Mouse (Mus musculus) spleen, embryonic (tissue): ENCODE measurements at regions not wholly inside any gene's neighbourhood (a gene's known extent, or its start where the extent isn't known, plus 50 kb on each side); places are given as distances from the start of the nearest gene placed in this dataset.

Experiments used
- CTCF ChIA-PET: fragments of 350-600 bp; sonication (Branson Sonifier 250); formaldehyde crosslinking; loops from one replicate; lab custom pipeline; 2022; lab: Charles Lee

- CTCF ChIA-PET = no interaction called here
Observed at GRCm38 (mm10) chr1:168541231-168541630, 109.2 kb upstream of the Pbx1 start.

DNA sequence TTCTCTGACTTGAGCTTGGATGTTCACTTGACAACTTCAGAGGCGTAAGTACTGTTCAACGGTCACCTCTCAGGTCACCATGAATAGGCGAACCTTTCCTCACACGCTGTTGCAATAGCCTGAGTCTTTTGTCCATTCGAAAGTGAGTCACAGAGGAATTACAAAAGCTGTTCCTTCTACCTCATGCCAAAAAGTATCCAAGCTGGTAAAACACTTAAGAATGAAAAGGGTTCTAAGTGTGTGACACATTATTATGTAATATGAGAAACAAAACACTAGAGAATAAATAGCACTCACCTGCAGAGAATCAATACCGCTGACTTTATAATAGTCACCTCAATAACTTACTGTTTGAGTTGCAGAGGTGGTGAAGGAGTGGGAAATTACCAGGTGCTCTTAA lies 86.0 kb upstream of the Pbx1 start:
- CTCF ChIA-PET = no interaction called here

DNA sequence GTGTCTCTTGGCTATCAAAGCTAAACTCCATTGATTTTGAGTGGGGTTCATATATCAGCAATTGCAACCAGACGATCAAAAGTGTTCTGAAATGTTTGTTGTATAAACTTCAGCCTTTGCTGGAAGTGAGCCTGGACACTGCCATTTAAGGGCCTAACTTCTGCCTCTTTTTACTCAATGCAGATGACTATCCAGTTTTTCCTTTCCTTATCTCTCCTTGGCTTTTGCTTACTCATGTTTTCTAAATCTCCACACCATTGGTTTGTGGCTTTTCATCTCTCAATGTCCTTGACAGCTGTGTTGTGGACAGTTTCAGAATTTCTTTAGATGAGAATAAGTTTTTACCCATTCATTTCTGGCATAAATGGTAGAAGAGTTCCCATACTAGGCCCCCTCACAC lies 74.3 kb upstream of the Pbx1 start:
- CTCF ChIA-PET = no interaction called here

DNA sequence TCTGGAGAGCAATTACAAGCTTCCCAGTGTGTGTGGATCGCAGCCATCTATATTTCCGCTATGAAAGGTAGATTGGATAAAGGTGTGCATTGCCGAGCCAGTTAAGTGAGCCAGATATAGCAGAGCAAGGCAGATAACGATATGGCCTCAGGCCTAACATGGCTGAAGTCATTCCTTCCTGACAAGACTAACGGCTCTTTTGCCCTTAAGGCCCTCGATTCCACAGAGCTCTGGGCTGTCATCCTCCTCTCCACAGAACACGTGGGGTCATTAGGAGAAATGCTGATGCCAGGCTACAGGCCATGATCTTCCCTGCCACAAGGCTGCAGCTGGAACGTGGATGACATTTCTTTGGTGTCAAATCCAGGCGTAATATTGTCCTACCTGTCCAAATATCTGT lies 72.7 kb upstream of the Pbx1 start:
- CTCF ChIA-PET = no interaction called here

DNA sequence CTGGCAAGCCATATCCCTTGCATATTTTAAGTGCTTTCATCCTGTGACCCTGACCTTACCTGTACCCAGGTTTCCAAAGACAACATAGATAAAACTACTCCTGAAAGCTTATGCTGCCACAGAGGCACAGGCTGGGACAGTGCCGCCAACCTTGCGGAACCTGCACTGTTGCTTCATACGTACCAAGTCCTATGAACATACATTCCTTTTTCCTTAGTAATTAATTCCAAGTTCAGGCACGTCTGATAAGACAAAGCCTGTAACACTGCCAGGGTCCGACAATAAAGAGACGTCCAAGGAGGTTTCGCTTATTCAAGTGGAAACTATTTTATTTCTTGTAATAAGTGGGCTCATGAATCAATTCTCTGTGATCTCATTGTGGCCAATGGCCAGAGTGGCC lies 70.2 kb upstream of the Pbx1 start:
- CTCF ChIA-PET = interaction anchor here (0.5 kb wide), 1 partner anchor 27 kb away, joined by 3 read pairs; no protein-coding TSS in a partner anchor

DNA sequence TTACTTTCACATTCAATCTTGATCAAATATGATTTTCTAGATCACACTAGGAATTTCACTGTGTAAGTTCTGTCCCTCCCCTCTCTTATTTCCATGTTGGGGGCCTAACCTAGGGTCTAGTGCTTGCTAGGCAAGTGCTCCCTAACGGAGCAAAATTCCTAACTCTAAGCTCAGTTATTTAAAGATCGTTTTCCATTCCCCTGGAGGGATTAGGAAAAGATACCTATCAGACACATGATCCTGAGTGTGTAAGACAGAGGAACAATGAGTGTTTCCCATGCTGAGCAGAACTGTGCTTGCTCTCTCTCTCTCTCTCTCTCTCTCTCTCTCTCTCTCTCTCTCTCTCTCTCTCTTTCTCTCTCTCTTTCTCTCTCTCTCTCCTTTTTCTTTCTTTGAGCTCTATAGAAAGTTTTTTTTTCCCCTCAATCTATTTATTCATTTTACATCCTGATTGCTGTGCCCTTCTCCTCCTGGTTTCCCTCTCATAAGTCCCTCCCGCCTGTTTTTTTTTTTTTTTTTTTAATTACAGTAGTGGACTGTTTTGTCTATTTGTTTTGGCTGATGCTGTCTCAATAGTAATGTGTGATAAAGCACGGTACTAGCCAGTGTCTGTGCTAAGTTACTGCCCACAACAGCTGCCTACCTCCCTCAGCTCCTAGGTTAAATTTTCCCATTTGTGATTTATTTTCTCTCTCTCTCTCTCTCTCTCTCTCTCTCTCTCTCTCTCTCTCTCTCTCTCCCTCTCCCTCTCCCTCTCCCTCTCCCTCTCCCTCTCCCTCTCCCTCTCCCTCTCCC lies 69.5 kb upstream of the Pbx1 start:
- CTCF ChIA-PET = interaction anchor here (0.5 to 0.7 kb wide), 2 partner anchors 28 to 48 kb away, joined by 3 to 6 read pairs; no protein-coding TSS in a partner anchor

GRCm38 (mm10) chr1:168497801-168498200 lies 65.7 kb upstream of the Pbx1 start:
- CTCF ChIA-PET = no interaction called here

DNA sequence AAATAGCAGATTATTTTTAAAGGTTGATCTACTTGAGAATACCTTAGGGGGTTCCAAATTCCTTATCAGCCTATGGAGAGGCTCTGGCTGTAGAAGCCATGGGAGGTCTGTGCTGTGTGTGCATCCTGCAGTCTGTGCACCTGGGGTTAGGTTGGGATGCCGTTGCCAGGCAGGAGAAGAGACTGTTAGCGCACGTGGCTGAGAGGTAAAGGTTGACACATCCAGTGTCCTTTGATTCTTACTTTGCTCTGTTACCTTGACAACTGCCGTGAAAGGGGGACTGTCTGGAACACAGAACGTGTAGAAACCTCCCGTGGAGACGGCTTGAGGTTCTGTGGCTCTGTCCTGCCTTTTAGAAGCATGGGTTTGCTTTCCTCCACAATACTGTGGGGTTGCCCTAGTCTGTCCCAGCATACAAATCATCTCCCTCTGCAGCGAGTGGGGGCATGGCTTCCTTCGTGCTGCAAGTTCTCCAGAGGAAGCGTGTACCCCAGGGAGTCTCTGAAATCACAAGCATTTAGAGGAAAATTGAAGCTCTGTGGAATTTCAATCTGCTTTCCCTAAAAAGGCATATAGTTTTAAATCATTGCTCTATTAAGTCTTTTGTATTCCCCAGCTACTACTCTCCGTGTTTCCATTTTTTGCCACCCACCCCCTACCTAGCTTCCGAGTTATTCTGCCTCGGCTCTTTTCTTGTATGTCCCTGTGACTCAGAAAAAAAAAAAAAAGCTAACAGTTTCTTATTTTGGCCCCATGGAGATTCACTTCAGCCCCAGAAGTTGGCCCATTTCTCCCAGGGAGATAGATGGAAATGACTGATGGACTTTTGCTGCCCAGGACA lies 63.8 kb upstream of the Pbx1 start:
- CTCF ChIA-PET = no interaction called here

GRCm38 (mm10) chr1:168487492-168487891 lies 55.4 kb upstream of the Pbx1 start:
- CTCF ChIA-PET = no interaction called here

DNA sequence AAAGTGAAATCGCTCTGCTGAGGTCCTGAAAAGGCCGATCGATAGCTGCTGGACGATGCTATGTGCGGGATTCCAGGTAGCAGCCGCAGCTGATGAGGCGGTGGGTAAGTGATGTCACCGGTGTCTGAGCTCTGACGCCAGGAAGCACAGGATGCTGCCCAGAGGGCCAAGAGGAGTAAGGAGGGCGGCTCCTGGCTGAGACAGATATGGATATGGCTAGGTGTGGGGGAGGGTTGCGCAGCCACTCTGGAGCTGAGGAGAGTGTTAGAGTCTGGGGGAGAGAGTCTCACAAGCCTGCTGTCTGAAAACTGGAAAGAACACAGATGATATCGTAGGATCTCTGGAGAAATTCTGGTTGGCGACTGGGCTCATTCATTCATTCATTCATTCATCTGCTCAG lies 51.6 kb upstream of the Pbx1 start:
- CTCF ChIA-PET = no interaction called here
